Mouse (Mus musculus) cortical plate, adult 2 months (tissue): ENCODE measurements around the gene Gm45753.

ENCODE experiments used
- CTCF ChIP-seq: fragments of 200-500 bp; IDR thresholded peaks from 2 replicates; pipeline ENCODE4 v1.5.1; 2011; ENCODE audit warnings: mild to moderate bottlenecking, control low read depth, low read length; ENCODE audit not compliant: insufficient read depth; ENCODE audit errors: extremely low read depth
- POLR2A ChIP-seq: fragments of 200-500 bp; IDR thresholded peaks from 2 replicates; pipeline ENCODE4 v1.6.1; 2011; ENCODE audit warnings: mild to moderate bottlenecking, low read length, control low read depth; ENCODE audit not compliant: insufficient read depth; ENCODE audit errors: extremely low read depth

- TF ChIP-seq CTCF = no peak
- TF ChIP-seq POLR2A = no peak
Observed at GRCm38 (mm10) chr8:45324151-45324550, 15.9 kb upstream of the Gm45753 start.
